Mouse (Mus musculus) midbrain, postnatal 0 days (tissue): ENCODE data around the gene Adamts16. TPM values are rescaled to one million over a fixed set of nuclear protein-coding genes. Genes with fewer than 3 reads are reported as not detected.

Experiments
- ATAC-seq: fragments of 200-750 bp; cut with Nextera tagmentation; 2 replicates; pipeline ENCODE4 v1.8.0; 2017; ENCODE audit warnings: moderate number of reproducible peaks, mild to moderate bottlenecking, moderate TSS enrichment, moderate library complexity; ENCODE audit not compliant: low FRiP score
- DNase-seq: peaks from one replicate; pipeline ENCODE4 v3.0.0-alpha.2; 2015; ENCODE audit warnings: low spot score
- H3K27ac ChIP-seq: fragments of 300-500 bp; sonication (generic); 2 replicates; pipeline ENCODE4 v1.5.1; 2014; ENCODE audit warnings: low read depth, mild to moderate bottlenecking, low read length, mixed read lengths
- H3K27me3 ChIP-seq: fragments of 300-500 bp; sonication (generic); 2 replicates; pipeline ENCODE4 v1.6.1; 2014; ENCODE audit warnings: low read length, control low read depth, mixed read lengths; ENCODE audit not compliant: insufficient read depth
- H3K36me3 ChIP-seq: fragments of 300-500 bp; sonication (generic); 2 replicates; pipeline ENCODE4 v1.6.1; 2014; ENCODE audit warnings: low read length, control low read depth, mixed read lengths; ENCODE audit not compliant: insufficient read depth
- H3K4me1 ChIP-seq: fragments of 300-500 bp; sonication (generic); 2 replicates; pipeline ENCODE4 v1.6.1; 2014; ENCODE audit warnings: mild to moderate bottlenecking, control low read depth, antibody characterized with exemption, low read length, mixed read lengths; ENCODE audit not compliant: insufficient read depth
- H3K4me2 ChIP-seq: fragments of 300-500 bp; sonication (generic); 2 replicates; pipeline ENCODE4 v1.6.1; 2014; ENCODE audit warnings: low read depth, mild to moderate bottlenecking, low read length, mixed read lengths; ENCODE audit not compliant: poor library complexity, severe bottlenecking
- H3K4me3 ChIP-seq: fragments of 300-500 bp; sonication (generic); 2 replicates; pipeline ENCODE4 v1.5.1; 2014; ENCODE audit warnings: low read depth, mild to moderate bottlenecking, low read length, moderate library complexity
- H3K9ac ChIP-seq: fragments of 300-500 bp; sonication (generic); replicated peaks from 2 replicates; pipeline ENCODE4 v1.6.1; 2014; ENCODE audit warnings: mild to moderate bottlenecking, low read length, moderate library complexity, mixed read lengths; ENCODE audit not compliant: poor library complexity, severe bottlenecking
- H3K9me3 ChIP-seq: fragments of 300-500 bp; sonication (generic); 2 replicates; pipeline ENCODE4 v1.6.1; 2016; ENCODE audit warnings: low read length, control low read depth
- CTCF ChIP-seq: IDR thresholded peaks from 2 replicates; pipeline ENCODE4 v1.5.1; 2016; ENCODE audit warnings: antibody characterized with exemption, mild to moderate bottlenecking
- WGBS: fragments of 180-500 bp; shearing (Covaris S2); extraction: QIAGEN DNeasy Blood & Tissue Kit; methylation state at CpG from one replicate; pipeline ENCODE4 v1.1.7; 2014; 5-methylcytosine and 5-hydroxymethylcytosine counted together
- polyA plus RNA-seq: library from polyadenylated mRNA; unstranded; fragments of >200 nt; fragmentation: Nextera tagmentation; extraction: Ambion mirVana; gene quantifications from 2 replicates; pipeline ENCODE4 v1.2.1, GENCODE M21; 2015
- total RNA-seq: library from RNA; depleted of rRNA; stranded (reverse); fragments of >200 nt; gene quantifications from 2 replicates; pipeline ENCODE4 v1.2.3, GENCODE M21; 2014

Adamts16 gene
- total and polyA plus RNA-seq, 2 experiments from 2014 or later = 2.2 to 4.8 TPM

DNA sequence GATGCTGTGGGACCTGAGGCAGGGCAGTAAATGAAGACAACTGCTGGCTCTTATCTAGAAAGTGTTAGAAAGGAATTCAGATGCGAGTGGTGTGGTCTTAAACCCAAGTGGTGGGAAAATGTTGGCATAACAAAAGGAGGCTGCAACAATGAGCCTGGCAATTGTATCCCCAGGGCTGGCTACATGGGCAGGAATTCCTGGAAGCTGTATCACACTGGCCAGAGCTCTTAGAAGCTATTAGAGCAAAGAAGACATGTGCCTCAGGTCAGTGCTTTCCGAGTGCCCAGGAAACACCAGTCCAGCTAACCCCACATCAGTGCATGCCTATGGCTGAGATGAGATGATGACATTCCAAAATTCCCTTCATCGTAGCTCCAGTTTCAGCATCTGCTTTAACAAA is 42.3 kb downstream of the Adamts16 start:
- WGBS = 69% methylated on average over 3 of the region's 3 CpGs
- H3K36me3 ChIP-seq = no peaks in the 10 kb centered on the region
- no peak overlapping the region for H3K9ac ChIP-seq
- ATAC-seq (no peak), DNase-seq (no peak)
- H3K4me2 ChIP-seq = no peak overlapping the region
- H3K4me1 ChIP-seq = no peaks in the 10 kb centered on the region
- no peaks in the 10 kb centered on the region for H3K9me3 ChIP-seq
- H3K27me3 ChIP-seq = no peaks in the 10 kb centered on the region
- H3K4me3 ChIP-seq = no peak overlapping the region
- TF ChIP-seq CTCF = no peak
- H3K27ac ChIP-seq = no peak overlapping the region

DNA sequence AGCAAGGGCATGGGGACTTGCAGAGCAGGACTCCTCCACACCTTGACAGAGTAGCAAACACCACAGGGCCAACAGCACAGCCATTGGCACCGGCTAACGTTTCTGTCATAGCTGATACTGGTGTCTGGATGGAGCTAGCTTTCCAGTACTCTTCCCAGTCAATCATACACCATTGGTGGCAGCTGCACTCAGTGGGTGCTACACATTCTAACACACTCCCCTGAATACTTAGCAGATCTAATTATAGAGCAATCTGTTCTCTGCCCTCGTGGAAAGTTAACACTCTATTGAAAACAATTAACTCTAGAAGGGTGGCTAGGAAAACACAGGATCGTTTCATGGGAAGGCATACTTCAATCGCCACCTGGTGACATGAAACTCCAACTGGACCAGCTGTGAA is 43.2 kb downstream of the Adamts16 start:
- H3K4me2 ChIP-seq = no peak overlapping the region
- H3K4me3 ChIP-seq = no peak overlapping the region
- H3K9ac ChIP-seq = no peak overlapping the region
- no peak overlapping the region for H3K27ac ChIP-seq
- no peaks in the 10 kb centered on the region for H3K4me1 ChIP-seq
- TF ChIP-seq CTCF = no peak
- H3K36me3 ChIP-seq = no peaks in the 10 kb centered on the region
- ATAC-seq (no peak), DNase-seq (peak; percentile 43)
- H3K27me3 ChIP-seq = no peaks in the 10 kb centered on the region
- no peaks in the 10 kb centered on the region for H3K9me3 ChIP-seq
- WGBS = 75% methylated on average over 5 of the region's 5 CpGs

DNA sequence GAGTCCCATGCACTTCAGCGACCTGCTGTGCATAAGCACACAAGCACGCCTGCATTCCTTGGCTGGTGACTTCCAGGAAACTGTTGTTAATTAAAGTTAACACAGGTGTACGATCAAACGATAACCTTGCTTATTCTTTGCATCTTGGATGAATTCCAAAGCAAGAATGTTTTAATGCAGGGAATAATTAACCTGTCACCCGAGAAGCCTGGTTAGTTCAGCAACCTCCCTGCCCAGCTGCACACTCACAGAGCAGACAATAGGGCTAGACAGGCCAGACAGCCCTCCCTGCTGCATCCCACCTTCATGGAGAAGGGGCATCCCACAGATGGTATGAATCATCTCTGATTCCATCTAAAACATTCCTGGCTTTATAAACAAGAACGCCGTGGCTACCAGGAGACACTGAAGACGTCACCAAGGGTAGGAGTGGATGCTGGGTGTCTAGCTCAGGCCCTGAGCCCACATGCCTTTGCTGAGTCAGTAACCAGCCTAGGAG is 47.5 kb downstream of the Adamts16 start:
- no peak for DNase-seq
- ATAC-seq = no peak
- TF ChIP-seq CTCF = no peak
- Histone ChIP-seq H3K9me3 (no peaks in the 10 kb centered on the region), H3K36me3 (no peaks in the 10 kb centered on the region), H3K4me2 (no peak overlapping the region), H3K27me3 (no peaks in the 10 kb centered on the region), H3K4me3 (no peak overlapping the region), H3K27ac (no peak overlapping the region), H3K9ac (no peak overlapping the region), H3K4me1 (no peaks in the 10 kb centered on the region)
- WGBS = 52% methylated on average over 8 of the region's 8 CpGs

DNA sequence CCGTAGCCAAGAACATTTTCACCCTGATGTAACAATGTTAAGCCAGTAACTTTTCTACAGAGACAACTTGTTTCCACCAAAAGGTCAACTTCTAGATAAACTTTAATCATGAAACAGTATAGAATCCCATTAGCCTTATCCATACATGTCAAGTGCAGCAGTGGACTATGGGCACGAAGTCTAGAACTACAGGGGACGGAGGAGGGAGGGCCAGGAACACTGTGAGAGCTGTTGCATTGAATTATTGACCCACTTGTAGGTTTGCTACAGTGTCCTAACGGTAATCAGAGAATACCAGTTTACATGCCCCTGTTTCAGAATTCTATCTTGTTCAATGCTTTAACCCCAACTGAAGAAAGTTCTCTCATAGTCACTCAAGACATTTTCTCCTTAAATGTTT is 48.0 kb downstream of the Adamts16 start:
- H3K36me3 ChIP-seq = no peaks in the 10 kb centered on the region
- TF ChIP-seq CTCF = no peak
- H3K4me2 ChIP-seq = no peak overlapping the region
- ATAC-seq (no peak), DNase-seq (no peak)
- no peaks in the 10 kb centered on the region for H3K27me3 ChIP-seq
- H3K9ac ChIP-seq = no peak overlapping the region
- H3K9me3 ChIP-seq = no peaks in the 10 kb centered on the region
- no peak overlapping the region for H3K27ac ChIP-seq
- 79% methylated on average over 4 of the region's 4 CpGs for WGBS
- no peaks in the 10 kb centered on the region for H3K4me1 ChIP-seq
- no peak overlapping the region for H3K4me3 ChIP-seq

DNA sequence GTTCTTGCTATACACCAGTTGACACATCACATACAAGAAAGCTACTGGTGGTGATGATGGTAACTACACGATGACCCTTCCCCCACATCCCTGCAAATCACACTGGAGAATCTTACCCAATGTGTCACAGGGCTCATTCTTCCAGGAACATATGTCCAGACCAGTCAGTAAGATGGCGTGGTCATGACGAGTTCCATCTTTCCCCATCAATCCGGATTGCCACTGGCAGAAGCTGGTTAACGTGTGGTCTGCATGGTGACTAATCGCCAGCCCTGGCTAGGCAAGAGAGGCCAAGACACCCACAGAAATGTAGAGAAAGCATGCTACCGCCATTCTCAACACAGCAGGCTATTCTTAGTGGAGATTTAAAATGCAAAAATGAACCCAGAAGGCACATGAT is 48.7 kb downstream of the Adamts16 start:
- ATAC-seq (no peak), DNase-seq (no peak)
- no peak for TF ChIP-seq CTCF
- H3K4me2 ChIP-seq = no peak overlapping the region
- no peaks in the 10 kb centered on the region for H3K27me3 ChIP-seq
- H3K9me3 ChIP-seq = no peaks in the 10 kb centered on the region
- no peak overlapping the region for H3K27ac ChIP-seq
- H3K36me3 ChIP-seq = no peaks in the 10 kb centered on the region
- no peaks in the 10 kb centered on the region for H3K4me1 ChIP-seq
- WGBS = 87% methylated on average over 7 of the region's 7 CpGs
- no peak overlapping the region for H3K4me3 ChIP-seq
- H3K9ac ChIP-seq = no peak overlapping the region

DNA sequence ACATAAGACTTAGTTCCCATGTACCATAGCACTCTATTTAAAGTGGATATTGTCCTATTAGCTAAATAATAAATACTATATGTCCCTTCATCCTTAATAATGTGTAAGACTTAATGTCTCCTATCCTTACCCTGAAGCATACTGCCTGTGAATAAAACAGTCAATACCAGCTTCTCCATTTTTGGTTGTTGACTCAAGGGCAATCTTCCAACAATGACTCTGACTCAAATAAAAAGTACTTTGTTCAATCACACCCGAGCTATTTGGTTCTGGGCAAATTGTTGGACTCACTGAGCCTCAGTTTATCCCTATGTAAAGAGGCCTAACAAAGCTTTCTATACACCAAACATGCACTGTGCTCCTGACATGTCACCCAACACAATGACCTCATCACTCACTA is 51.8 kb downstream of the Adamts16 start:
- DNase-seq (no peak), ATAC-seq (no peak)
- no peak for TF ChIP-seq CTCF
- H3K4me2 ChIP-seq = no peak overlapping the region
- H3K9ac ChIP-seq = no peak overlapping the region
- H3K27me3 ChIP-seq = no peaks in the 10 kb centered on the region
- no peak overlapping the region for H3K27ac ChIP-seq
- H3K4me3 ChIP-seq = no peak overlapping the region
- no peaks in the 10 kb centered on the region for H3K36me3 ChIP-seq
- no peaks in the 10 kb centered on the region for H3K9me3 ChIP-seq
- 63% methylated on average over 1 of the region's 1 CpGs for WGBS
- H3K4me1 ChIP-seq = no peaks in the 10 kb centered on the region

DNA sequence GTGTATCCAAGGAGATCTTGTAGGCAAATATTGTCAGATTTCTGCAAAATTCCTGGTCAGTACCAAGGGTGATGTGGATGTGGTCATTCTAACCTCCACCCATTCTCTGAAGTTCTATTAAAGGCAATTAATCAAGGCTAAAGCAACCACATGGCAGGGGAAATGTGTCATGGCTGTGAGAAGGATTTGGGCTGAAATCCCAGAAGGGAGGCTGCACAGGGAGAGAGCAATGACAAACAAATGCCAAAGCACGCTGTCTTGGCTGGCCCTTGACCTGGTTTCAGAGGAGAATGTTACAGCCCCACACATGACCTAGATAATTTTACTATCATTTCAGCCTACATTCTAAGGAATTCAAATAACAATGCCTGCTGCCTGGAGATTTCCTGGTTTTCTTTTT is 52.6 kb downstream of the Adamts16 start:
- TF ChIP-seq CTCF = no peak
- Histone ChIP-seq H3K36me3 (no peaks in the 10 kb centered on the region), H3K27me3 (no peaks in the 10 kb centered on the region), H3K4me3 (no peak overlapping the region), H3K4me2 (no peak overlapping the region), H3K4me1 (no peaks in the 10 kb centered on the region), H3K27ac (no peak overlapping the region), H3K9me3 (no peaks in the 10 kb centered on the region), H3K9ac (no peak overlapping the region)
- WGBS = 72% methylated on average over 1 of the region's 1 CpGs
- no peak for ATAC-seq
- DNase-seq = no peak
